Mouse (Mus musculus): ENCODE results near the gene Nlk.

GRCm38 (mm10) chr11:78641088-78641487, 56.1 kb downstream of the Nlk start:
- no peak for TF ChIP-seq POLR2A (IDR thresholded peaks at IDR 0.05; ENCODE audit: control insufficient read depth, extremely low read depth, insufficient read depth, low read length, poor library complexity)
- TF ChIP-seq CTCF (IDR thresholded peaks at IDR 0.05; ENCODE audit: borderline replicate concordance, control insufficient read depth, extremely low read depth, insufficient read depth, low read length, poor library complexity), result no peak

Data from thymus, adult 2 months (tissue).